8 mouse cellular contexts compared by ENCODE assay signal in genomic region chr9:122185061-122185460, GRCm38 (mm10).
DNase-seq lines count a peak whose midpoint lies in the region; ATAC-seq and TF ChIP-seq lines count a peak whose summit lies in the region.
"Had no signal": no experiment of that assay in that cellular context is flagged by ENCODE, and none has a peak within 500 bp of the region (broad histone marks: within the 10 kb centered on the region; RNA-seq: fewer than 3 reads in every experiment).

No protein-coding gene starts in this region.

- 0 out of 2 replicates have a peak, but pooled peaks have one; percentile 37 for ATAC-seq in midbrain, embryonic 13.5 days

- peak; percentile 89 for TF ChIP-seq CTCF in cerebellum, adult 2 months (IDR thresholded peaks at IDR 0.05; ENCODE audit: borderline replicate concordance, insufficient read depth, low read depth, low read length)
- peak; percentile 80 for TF ChIP-seq CTCF in left cerebral cortex, adult 2 months (IDR thresholded peaks at IDR 0.05)

- H3K27ac ChIP-seq in cerebellum, adult 2 months (ENCODE audit: insufficient read depth, low read length): no peak overlapping the region
- H3K27ac ChIP-seq in left cerebral cortex, adult 2 months: no peak overlapping the region; the same call in 1 of the 2 replicates
- no peak overlapping the region for H3K27ac ChIP-seq in midbrain, embryonic 13.5 days
- H3K27ac ChIP-seq: midbrain, embryonic 12.5 days had no signal

- intact Hi-C loops in left cerebral cortex, adult 2 months (cut with DNase I): loop anchor here (2.0 to 5.0 kb wide), 2 partner anchors 63 to 166 kb away; no protein-coding TSS in a partner anchor

- peak; percentile 68 for DNase-seq in ZHBTc4 (ENCODE audit: low read depth, low spot score)
- DNase-seq in cerebellum, adult 2 months: peak; percentile 80 to 87
- peak; percentile 64 for DNase-seq in forelimb bud, embryonic 11.5 days (ENCODE audit: low read depth, low spot score)
- peak; percentile 35 for DNase-seq in hindlimb bud, embryonic 11.5 days (ENCODE audit: extremely low spot score, low read depth, low spot score)
- peak; percentile 67 for DNase-seq in left cerebral cortex, adult 2 months (ENCODE audit: extremely low spot score in 1 of 2, low spot score in 2 of 2)
- DNase-seq in spleen, postnatal 4 days (ENCODE audit: low spot score in 2 of 2): peak; percentile 63 to 84

- no peak overlapping the region for H3K9ac ChIP-seq in midbrain, embryonic 13.5 days (replicated peaks)
- H3K9ac ChIP-seq: midbrain, embryonic 12.5 days had no signal

- H3K27me3 ChIP-seq in cerebellum, adult 2 months (ENCODE audit: control insufficient read depth, insufficient read depth, low read length): no peaks in the 10 kb centered on the region
- no peaks in the 10 kb centered on the region for H3K27me3 ChIP-seq in midbrain, embryonic 13.5 days
- H3K27me3 ChIP-seq: midbrain, embryonic 12.5 days had no signal

- H3K4me1 ChIP-seq in cerebellum, adult 2 months (ENCODE audit: control insufficient read depth, insufficient read depth, low read length): peaks cover 2% of the 10 kb centered on the region; the same call in 1 of the 2 replicates
- no peaks in the 10 kb centered on the region for H3K4me1 ChIP-seq in midbrain, embryonic 13.5 days (replicated peaks)
- H3K4me1 ChIP-seq: midbrain, embryonic 12.5 days had no signal

- H3K4me2 ChIP-seq in midbrain, embryonic 13.5 days (replicated peaks): no peak overlapping the region
- H3K4me2 ChIP-seq: midbrain, embryonic 12.5 days had no signal

- no peaks in the 10 kb centered on the region for H3K9me3 ChIP-seq in midbrain, embryonic 13.5 days
- H3K9me3 ChIP-seq: midbrain, embryonic 12.5 days had no signal

- H3K4me3 ChIP-seq in cerebellum, adult 2 months (replicated peaks; ENCODE audit: insufficient read depth, low read depth, low read length): no peak overlapping the region
- no peak overlapping the region for H3K4me3 ChIP-seq in left cerebral cortex, adult 2 months
- no peak overlapping the region for H3K4me3 ChIP-seq in midbrain, embryonic 13.5 days (replicated peaks)
- H3K4me3 ChIP-seq: midbrain, embryonic 12.5 days had no signal

- TF ChIP-seq POLR2A in cerebellum, adult 2 months (IDR thresholded peaks at IDR 0.05; ENCODE audit: borderline replicate concordance, insufficient read depth, low read length): no peak

- H3K36me3 ChIP-seq in midbrain, embryonic 13.5 days: no peaks in the 10 kb centered on the region; the same call in 1 of the 2 replicates
- H3K36me3 ChIP-seq: midbrain, embryonic 12.5 days had no signal

- WGBS in cerebellum, adult 2 months: 5% methylated on average over 2 of the region's 2 CpGs
- WGBS in midbrain, embryonic 13.5 days: 25% methylated on average over 2 of the region's 2 CpGs
